Mouse (Mus musculus) ES-E14 (cell line): ENCODE measurements at regions not wholly inside any gene's neighbourhood (a gene's known extent, or its start where the extent isn't known, plus 50 kb on each side); places are given as distances from the start of the nearest gene placed in this dataset.

Experiments
- CHD2 ChIP-seq: IDR thresholded peaks from 2 replicates; pipeline ENCODE4 v1.6.1; 2014; ENCODE audit warnings: mild to moderate bottlenecking, low read depth, low read length, inconsistent platforms
- MAFK ChIP-seq: IDR thresholded peaks from 2 replicates; pipeline ENCODE4 v1.6.1; 2014; ENCODE audit warnings: mild to moderate bottlenecking, low read depth, low read length, inconsistent platforms; ENCODE audit not compliant: insufficient read depth
- ZNF384 ChIP-seq: IDR thresholded peaks from 2 replicates; pipeline ENCODE4 v1.6.1; 2012; ENCODE audit warnings: low read depth, low read length, inconsistent platforms

GRCm38 (mm10) chr6:89251641-89252040, 110.8 kb downstream of the Plxna1 start:
- TF ChIP-seq MAFK (no peak), ZNF384 (no peak), CHD2 (no peak)
